Mouse (Mus musculus) urinary bladder, postnatal 14 days (tissue): ENCODE results near the gene Txlng.
"Not testable (repeated sequence)": the region's sequence is repeated elsewhere in the genome, so short reads cannot be mapped to it uniquely, and the experiment has no call there.

Experiments
- DNase-seq: peaks from one replicate; pipeline ENCODE4 v3.0.0; 2021; ENCODE audit warnings: low spot score

Gene Txlng

DNA sequence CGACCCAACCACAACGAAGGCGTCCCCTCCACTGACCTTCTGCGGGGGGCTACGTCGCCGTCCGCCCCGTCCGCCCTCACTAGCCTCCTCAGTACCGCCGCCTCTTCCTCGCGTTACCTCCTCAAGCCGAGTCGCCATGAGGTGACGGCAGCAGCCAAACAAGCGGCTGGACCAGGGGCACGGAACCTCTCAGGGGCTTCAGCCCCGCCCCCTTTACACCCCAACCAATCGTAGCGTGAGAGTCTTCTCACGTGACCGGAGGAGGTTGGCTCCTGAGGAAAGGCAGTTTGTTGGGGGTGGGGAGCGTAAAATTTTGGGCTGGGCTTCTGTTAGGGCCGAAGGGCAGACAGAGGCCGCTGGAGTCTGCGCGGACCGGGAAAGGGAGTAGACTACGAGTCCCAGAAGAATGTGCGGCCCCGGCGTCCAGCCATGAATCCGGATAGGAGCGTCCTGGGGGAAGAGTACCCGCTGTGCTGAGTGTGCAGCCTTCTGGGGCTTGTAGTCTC, at the start of gene Txlng:
Txlng (minus strand) TSS at position 252 of the 506 bp plus-strand sequence.
- DNase-seq = peak; percentile 97

DNA sequence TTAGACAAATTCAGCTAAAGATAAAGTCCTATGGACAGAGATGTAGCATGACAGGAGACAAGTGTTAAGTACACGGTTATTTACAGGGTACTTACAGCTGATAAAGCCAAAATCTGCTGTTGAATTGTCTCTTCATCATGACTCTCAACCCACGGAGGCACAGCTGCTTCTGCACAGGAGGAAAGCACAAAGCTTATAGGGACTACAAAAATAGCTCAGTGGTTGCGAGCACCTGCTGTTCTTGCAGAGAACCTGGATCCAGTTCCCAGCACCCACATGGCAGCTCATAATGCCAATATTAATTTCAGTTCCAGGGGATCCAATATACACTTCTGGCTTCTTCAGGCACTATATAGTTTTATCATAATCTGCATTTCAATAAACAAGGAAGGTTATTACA, 49.0 kb upstream of the Txlng start:
- DNase-seq = no peak

- no peak for DNase-seq
These were observed 44.5 kb upstream of the Txlng start for GRCm38 (mm10) chrX:162873761-162874160.

GRCm38 (mm10) chrX:162871734-162872517, 42.7 kb upstream of the Txlng start:
- DNase-seq = peak; percentile 24

GRCm38 (mm10) chrX:162868294-162868965, 39.2 kb upstream of the Txlng start:
- no peak for DNase-seq

DNA sequence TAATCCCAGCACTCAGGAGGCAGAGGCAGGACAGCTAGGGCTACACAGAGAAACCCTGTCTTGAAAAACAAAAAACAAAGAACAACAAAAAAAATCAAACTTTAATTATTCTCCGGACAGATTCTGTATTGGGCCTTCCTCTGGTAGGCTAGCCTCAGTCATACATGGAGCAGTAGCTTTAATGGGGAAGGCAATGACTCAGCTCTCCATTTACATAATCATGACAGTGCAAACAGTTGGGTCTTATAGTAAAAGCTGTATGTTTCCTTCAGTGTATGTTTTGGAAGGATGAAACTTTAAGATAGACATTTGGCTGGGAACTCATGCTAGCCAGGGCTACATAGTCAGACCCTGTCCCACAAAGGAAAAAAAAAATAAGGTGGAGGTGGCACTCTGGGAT, 19.4 kb upstream of the Txlng start:
- DNase-seq = no peak

- DNase-seq = no peak
These were observed 16.3 kb upstream of the Txlng start for GRCm38 (mm10) chrX:162845531-162845930.

- DNase-seq = peak; percentile 3
These were observed 15.3 kb upstream of the Txlng start for GRCm38 (mm10) chrX:162844447-162845100.

GRCm38 (mm10) chrX:162832101-162832500, 2.8 kb upstream of the Txlng start:
- DNase-seq = no peak

GRCm38 (mm10) chrX:162831542-162831941, 2.3 kb upstream of the Txlng start:
- DNase-seq = no peak

GRCm38 (mm10) chrX:162831036-162831435, 1.8 kb upstream of the Txlng start:
- DNase-seq = no peak

DNA sequence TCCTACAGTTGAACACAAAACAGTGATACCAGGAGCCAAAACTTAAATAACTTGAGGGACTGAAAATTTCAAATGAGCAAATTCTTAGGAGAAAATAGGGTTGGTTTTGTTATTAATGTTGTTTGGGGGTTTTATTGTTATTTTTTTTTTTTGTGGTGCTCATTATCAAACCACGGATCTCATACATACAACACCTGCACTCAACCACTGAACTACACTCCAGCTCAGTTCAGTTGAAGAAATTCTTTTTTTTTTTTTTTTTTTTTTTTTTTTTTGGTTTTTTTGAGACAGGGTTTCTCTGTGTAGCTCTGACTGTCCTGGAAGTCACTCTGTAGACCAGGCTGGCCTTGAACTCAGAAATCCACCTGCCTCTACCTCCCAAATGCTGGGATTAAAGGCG, 1.1 kb upstream of the Txlng start:
- DNase-seq = not testable (repeated sequence)

DNA sequence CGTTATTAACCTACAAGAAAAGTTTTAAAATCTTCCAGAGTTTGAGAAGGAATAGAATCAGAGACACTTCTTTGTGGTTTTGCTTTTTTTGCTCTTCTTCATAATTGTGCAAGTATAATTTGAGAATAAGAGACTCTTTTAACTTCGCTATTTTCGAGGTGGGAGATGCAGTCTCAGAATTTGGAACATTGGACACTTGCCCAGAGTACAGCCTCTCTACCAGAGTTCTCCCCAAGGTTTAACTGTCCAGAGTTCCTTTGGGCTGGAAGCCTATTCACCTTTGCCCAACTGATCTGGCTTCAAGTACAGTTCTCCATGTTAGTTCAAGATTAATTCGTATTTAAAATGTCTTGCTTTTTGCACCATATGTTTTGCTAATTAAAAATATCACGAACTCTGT, 487 bp upstream of the Txlng start:
- no peak for DNase-seq

DNA sequence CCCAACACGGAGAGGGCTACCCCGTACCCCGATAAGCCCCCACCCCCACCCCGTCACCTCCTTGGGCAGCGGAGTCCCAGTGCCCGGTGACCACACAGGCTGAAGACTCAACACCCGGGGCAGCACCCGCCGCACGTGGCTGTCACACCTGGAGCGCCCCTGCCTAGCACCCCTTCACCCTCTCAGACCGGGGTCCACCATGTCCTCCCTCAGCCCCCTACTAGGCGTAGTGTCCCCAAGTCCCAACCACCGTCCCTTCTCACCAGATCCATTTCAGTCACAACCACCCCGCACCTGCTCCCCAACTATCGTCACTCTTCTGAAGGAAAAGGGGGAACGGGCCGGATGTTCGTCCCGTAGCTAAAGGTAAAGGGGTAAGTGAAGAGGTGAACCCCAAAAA, 471 bp downstream of the Txlng start:
- DNase-seq = peak; percentile 2

DNA sequence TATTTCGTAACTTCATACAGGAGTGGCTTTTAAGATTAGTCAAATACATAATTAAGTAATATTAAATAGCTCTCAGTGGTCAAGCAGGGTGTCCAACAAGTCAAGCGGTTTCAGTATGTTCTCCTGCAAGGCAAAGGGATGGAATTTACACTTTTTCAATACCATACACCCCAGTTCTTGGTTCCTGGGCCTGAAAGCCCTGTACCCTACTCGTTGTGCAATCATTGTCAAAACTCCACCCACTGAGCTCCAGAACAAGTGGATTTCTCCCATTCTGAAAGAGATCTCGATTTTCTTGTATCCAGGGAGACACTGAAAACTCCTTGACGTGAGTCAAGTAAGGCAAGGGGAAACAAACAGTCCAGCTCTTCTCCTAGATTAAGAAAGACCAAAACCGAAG, 1.2 kb downstream of the Txlng start:
- no peak for DNase-seq

- peak; percentile 29 for DNase-seq
These were observed 28.9 kb downstream of the Txlng start for GRCm38 (mm10) chrX:162800371-162800770.

GRCm38 (mm10) chrX:162791392-162791791, 37.9 kb downstream of the Txlng start:
- DNase-seq = peak; percentile 3

DNA sequence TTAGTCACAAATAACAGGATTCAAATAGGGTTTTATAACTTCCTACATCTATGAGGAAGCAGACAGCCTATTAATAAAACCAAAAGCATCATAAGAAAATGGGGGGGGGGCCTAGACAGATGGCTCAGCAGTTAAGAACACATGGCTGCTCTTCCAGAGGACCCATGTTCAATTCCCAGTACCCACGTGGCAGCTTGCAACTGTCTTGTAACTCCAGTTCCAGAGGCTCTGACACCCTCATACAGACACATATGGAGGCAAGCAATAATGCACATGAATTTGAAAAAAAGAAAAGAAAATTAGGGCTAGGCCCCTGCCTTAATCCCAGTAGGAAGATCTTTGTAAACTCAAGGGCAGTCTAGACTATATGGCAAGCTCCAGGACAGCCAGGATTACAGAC, 40.9 kb downstream of the Txlng start:
- DNase-seq = no peak

- no peak for DNase-seq
These were observed 58.5 kb downstream of the Txlng start for GRCm38 (mm10) chrX:162770726-162771125.

DNA sequence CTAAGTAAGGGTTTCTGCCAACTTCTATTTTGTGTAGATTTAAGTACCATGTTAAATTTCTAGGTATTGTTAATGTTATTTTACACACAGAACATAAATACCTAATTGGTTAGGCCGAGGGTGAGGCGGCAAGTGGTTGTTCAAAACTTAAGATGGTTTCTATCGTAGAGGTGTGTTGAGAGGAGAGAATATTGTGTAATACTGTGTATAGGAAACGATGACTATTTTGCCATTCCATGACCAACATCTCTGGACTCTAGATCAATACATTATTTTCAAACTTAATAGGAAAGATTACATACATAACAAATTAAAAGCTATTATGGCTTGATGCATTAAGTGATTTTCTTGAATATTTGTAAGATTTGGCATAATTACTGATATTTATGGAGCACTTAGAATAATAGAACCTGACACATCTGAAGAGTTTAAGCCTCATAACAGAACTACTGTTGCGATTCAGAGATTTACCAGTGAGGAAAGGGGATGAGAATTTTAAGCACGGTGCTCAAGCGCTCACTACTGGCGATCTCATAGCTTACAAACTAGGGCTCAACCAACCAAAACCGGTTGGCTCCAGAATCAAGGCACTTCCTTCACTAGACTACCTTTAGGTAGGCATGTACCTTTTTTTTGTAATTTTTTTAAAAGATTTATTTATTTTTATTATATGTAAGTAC, 67.4 kb downstream of the Txlng start:
- no peak for DNase-seq

GRCm38 (mm10) chrX:162760958-162761515, 68.2 kb downstream of the Txlng start:
- no peak for DNase-seq
